In the genomic region with DNA sequence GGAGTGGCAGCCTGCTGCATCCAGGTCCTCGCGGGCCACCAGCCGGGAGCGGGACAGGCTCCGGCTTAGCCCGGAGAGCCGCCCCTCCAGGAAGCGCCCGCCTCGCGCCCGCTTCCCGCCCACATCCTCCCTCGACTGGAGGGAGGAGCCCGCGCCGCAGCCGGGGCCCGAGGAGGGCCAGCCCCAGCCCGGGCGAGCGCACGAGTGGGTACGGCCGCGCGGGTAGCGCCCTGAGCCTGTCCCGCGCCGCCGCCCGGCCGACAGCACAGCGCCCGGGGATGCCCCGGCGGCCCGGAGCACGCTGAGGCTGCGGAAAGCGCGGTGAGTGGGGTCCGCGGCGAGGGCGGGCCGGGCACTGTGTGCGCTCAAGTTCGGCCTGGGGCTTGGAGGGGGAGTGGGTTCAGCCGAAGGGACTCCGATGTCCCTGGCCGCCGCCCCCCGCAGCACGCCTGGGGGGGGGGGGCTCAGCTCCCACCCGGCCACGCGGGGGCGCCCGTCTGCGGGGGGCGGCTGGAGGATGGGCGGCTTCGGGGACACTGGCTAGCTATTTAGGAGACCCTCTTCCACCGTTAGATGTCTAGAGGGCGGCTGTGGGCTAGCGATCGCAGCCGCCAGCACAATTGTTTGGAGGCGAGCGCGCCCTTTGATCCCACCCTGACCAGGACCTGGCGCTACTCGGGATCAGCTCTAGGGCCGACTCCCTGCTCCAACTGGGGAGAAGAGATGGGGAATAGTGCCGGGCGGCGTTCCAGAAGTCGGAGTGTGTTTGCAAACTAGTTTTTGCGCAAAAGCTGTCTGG, we compare ENCODE assay signal across 8 mouse cellular contexts. TPM values are rescaled to one million over a fixed set of nuclear protein-coding genes. Genes with fewer than 3 reads are reported as not detected.
A peak's percentile ranks its signal among the peaks of the same experiment; 100 is the strongest.
DNase-seq lines count a peak whose midpoint lies in the region; ATAC-seq and TF ChIP-seq lines count a peak whose summit lies in the region.

A gene (plus strand): TSS at position 118 of the 799 bp plus-strand sequence.

- H3K4me1 ChIP-seq in embryonic facial prominence, embryonic 11.5 days (ENCODE audit: control insufficient read depth, insufficient read depth, low read length), result no peaks in the 10 kb centered on the region
- H3K4me1 ChIP-seq in intestine, postnatal 0 days (replicated peaks; ENCODE audit: control insufficient read depth, insufficient read depth, low read length), result no peaks in the 10 kb centered on the region
- H3K4me1 ChIP-seq in limb, embryonic 11.5 days (ENCODE audit: control insufficient read depth, insufficient read depth, low read length), result no peaks in the 10 kb centered on the region
- H3K4me1 ChIP-seq in midbrain, embryonic 11.5 days (ENCODE audit: control insufficient read depth, insufficient read depth, low read length), result peaks cover 14% of the 10 kb centered on the region

- peak; percentile 77 for ATAC-seq in embryonic facial prominence, embryonic 11.5 days (replicated peaks; ENCODE audit: insufficient number of reproducible peaks, low FRiP score, low TSS enrichment, low read depth)
- ATAC-seq in intestine, postnatal 0 days, result peak; percentile 75
- peak; percentile 73 for ATAC-seq in limb, embryonic 11.5 days (ENCODE audit: insufficient number of reproducible peaks, low FRiP score, low TSS enrichment, low read depth)
- ATAC-seq in midbrain, embryonic 11.5 days (ENCODE audit: low FRiP score), result peak; percentile 84

- H3K27ac ChIP-seq in embryonic facial prominence, embryonic 11.5 days (replicated peaks; ENCODE audit: low read depth, low read length), result no peak within 1 kb of the TSS
- no peak within 1 kb of the TSS for H3K27ac ChIP-seq in intestine, postnatal 0 days (ENCODE audit: low read depth, low read length)
- H3K27ac ChIP-seq in limb, embryonic 11.5 days (replicated peaks; ENCODE audit: low read depth, low read length), result no peak within 1 kb of the TSS
- H3K27ac ChIP-seq in midbrain, embryonic 11.5 days (ENCODE audit: low read depth, low read length), result no peak within 1 kb of the TSS; the same call in 1 of the 2 replicates

- TF ChIP-seq CTCF in intestine, postnatal 0 days (IDR thresholded peaks at IDR 0.05; ENCODE audit: low read depth), result peak; percentile 60

- under 1% methylated on average over 70 of the region's 81 CpGs for WGBS in embryonic facial prominence, embryonic 11.5 days
- under 1% methylated on average over 69 of the region's 81 CpGs for WGBS in intestine, postnatal 0 days
- WGBS in limb, embryonic 11.5 days, result under 1% methylated on average over 64 of the region's 81 CpGs
- WGBS in midbrain, embryonic 11.5 days, result under 1% methylated on average over 67 of the region's 81 CpGs

- no peaks in the 10 kb centered on the region for H3K36me3 ChIP-seq in embryonic facial prominence, embryonic 11.5 days (replicated peaks; ENCODE audit: control insufficient read depth, insufficient read depth, low read depth, low read length)
- H3K36me3 ChIP-seq in intestine, postnatal 0 days (ENCODE audit: control insufficient read depth, insufficient read depth), result no peaks in the 10 kb centered on the region
- H3K36me3 ChIP-seq in limb, embryonic 11.5 days (ENCODE audit: control insufficient read depth, insufficient read depth, low read length), result no peaks in the 10 kb centered on the region
- H3K36me3 ChIP-seq in midbrain, embryonic 11.5 days (ENCODE audit: control insufficient read depth, insufficient read depth, low read length), result no peaks in the 10 kb centered on the region

- peak; percentile 5 for DNase-seq in cerebellum, adult 11 months
- no peak for DNase-seq in cerebellum, adult 11-12 months
- DNase-seq in embryonic facial prominence, embryonic 11.5 days (ENCODE audit: low spot score), result peak; percentile 74
- DNase-seq in heart, adult 11 months, result peak; percentile 99
- peak; percentile 78 for DNase-seq in limb, embryonic 11.5 days (ENCODE audit: low spot score)
- DNase-seq in midbrain, embryonic 11.5 days (ENCODE audit: low spot score, missing footprints), result peak; percentile 94
- DNase-seq in spleen, adult 18-20 months, result peak; percentile 39 to 52

- peak within 1 kb of the TSS; percentile 79 for H3K9ac ChIP-seq in embryonic facial prominence, embryonic 11.5 days (replicated peaks; ENCODE audit: low read length)
- peak within 1 kb of the TSS; percentile 58 for H3K9ac ChIP-seq in intestine, postnatal 0 days (ENCODE audit: low read depth, low read length)
- H3K9ac ChIP-seq in limb, embryonic 11.5 days (ENCODE audit: low read length), result peak within 1 kb of the TSS; percentile 62
- H3K9ac ChIP-seq in midbrain, embryonic 11.5 days (ENCODE audit: low read length), result peak within 1 kb of the TSS; percentile 83

- H3K4me3 ChIP-seq in embryonic facial prominence, embryonic 11.5 days (ENCODE audit: low read depth, low read length), result peak within 1 kb of the TSS; percentile 59
- H3K4me3 ChIP-seq in intestine, postnatal 0 days (ENCODE audit: low read depth, low read length), result peak within 1 kb of the TSS; percentile 65
- peak within 1 kb of the TSS; percentile 40 for H3K4me3 ChIP-seq in limb, embryonic 11.5 days (ENCODE audit: low read depth, low read length)
- peak within 1 kb of the TSS; percentile 63 for H3K4me3 ChIP-seq in midbrain, embryonic 11.5 days (ENCODE audit: low read depth, low read length)

- H3K9me3 ChIP-seq in embryonic facial prominence, embryonic 11.5 days (replicated peaks; ENCODE audit: control insufficient read depth, low read length), result no peaks in the 10 kb centered on the region
- H3K9me3 ChIP-seq in intestine, postnatal 0 days (ENCODE audit: control insufficient read depth), result no peaks in the 10 kb centered on the region
- no peaks in the 10 kb centered on the region for H3K9me3 ChIP-seq in limb, embryonic 11.5 days (ENCODE audit: control insufficient read depth, low read length)
- no peaks in the 10 kb centered on the region for H3K9me3 ChIP-seq in midbrain, embryonic 11.5 days (ENCODE audit: control insufficient read depth, low read length)

- H3K4me2 ChIP-seq in embryonic facial prominence, embryonic 11.5 days (ENCODE audit: low read depth, low read length), result peak within 1 kb of the TSS; percentile 95
- H3K4me2 ChIP-seq in intestine, postnatal 0 days (replicated peaks; ENCODE audit: low read depth), result peak within 1 kb of the TSS; percentile 98
- H3K4me2 ChIP-seq in limb, embryonic 11.5 days (ENCODE audit: low read depth, severe bottlenecking), result peak within 1 kb of the TSS; percentile 79
- peak within 1 kb of the TSS; percentile 90 for H3K4me2 ChIP-seq in midbrain, embryonic 11.5 days

- H3K27me3 ChIP-seq in embryonic facial prominence, embryonic 11.5 days (ENCODE audit: control insufficient read depth, insufficient read depth, low read length), result peaks cover 16% of the 10 kb centered on the region
- peaks cover 10% of the 10 kb centered on the region; the same call in 1 of the 2 replicates for H3K27me3 ChIP-seq in intestine, postnatal 0 days (replicated peaks; ENCODE audit: control insufficient read depth, insufficient read depth, low read length)
- peaks cover 23% of the 10 kb centered on the region for H3K27me3 ChIP-seq in limb, embryonic 11.5 days (ENCODE audit: control insufficient read depth, insufficient read depth, low read length)
- peaks cover 15% of the 10 kb centered on the region for H3K27me3 ChIP-seq in midbrain, embryonic 11.5 days (ENCODE audit: control insufficient read depth, insufficient read depth, low read length)

RNA-seq across cellular contexts. Expression of the gene that starts here (rescaled TPM):
- polyA plus RNA-seq in embryonic facial prominence, embryonic 11.5 days (2014; fragmentation: Nextera tagmentation; extraction: Ambion mirVana), result 6.9 and 8.8 TPM in 2 replicates
- polyA plus RNA-seq in intestine, postnatal 0 days (2015; fragmentation: Nextera tagmentation; extraction: Ambion mirVana), result 4.4 and 4.6 TPM in 2 replicates
- polyA plus RNA-seq in limb, embryonic 11.5 days (2014; fragmentation: Nextera tagmentation; extraction: Ambion mirVana), result 6.3 and 8.5 TPM in 2 replicates
- polyA plus RNA-seq in midbrain, embryonic 11.5 days (2014; fragmentation: Nextera tagmentation; extraction: Ambion mirVana), result 11.1 and 12.4 TPM in 2 replicates
